Mouse (Mus musculus) C3H10T1/2 (cell line): Measurements from ENCODE around the gene Aldh1l1. TPM values are rescaled to one million over a fixed set of nuclear protein-coding genes. Genes with fewer than 3 reads are reported as not detected.

Experiments used
- polyA plus RNA-seq, 2 experiments: library from polyadenylated mRNA; unstranded; fragments of >200 nt; fragmentation: generic; extraction: Trizol; gene quantifications; one replicate each; pipeline ENCODE4 v1.2.1; 2012; ENCODE audit warnings: missing spikeins in 2 of 2

Aldh1l1 gene
- polyA plus RNA-seq, result under 1 TPM; 0.11 to 0.13 TPM

GRCm38 (mm10) chr6:90486176-90486921 is at the start of gene Aldh1l1:
Gene Aldh1l1, plus strand, starts transcription at chr6:90486427.

GRCm38 (mm10) chr6:90462181-90462706 is 24.0 kb upstream of the Aldh1l1 start, which contains the start of gene Klf15:
Gene Klf15, plus strand, starts transcription at chr6:90462576.

GRCm38 (mm10) chr6:90604533-90605297 is 118.5 kb downstream of the Aldh1l1 start, which contains the start of gene Slc41a3:
Gene Slc41a3, plus strand, starts transcription at chr6:90604725.

Other genes with a start within 250 kb of the Aldh1l1 start
- gene Vmn1r54, start 240.1 kb upstream of the Aldh1l1 start, polyA plus RNA-seq, result not detected
- gene BC048671, start 185.2 kb upstream of the Aldh1l1 start, polyA plus RNA-seq, result not detected
- gene Chst13, start 161.2 kb upstream of the Aldh1l1 start, polyA plus RNA-seq, result under 1 TPM in 1 of 2 experiments, not detected in 1; 0.02 TPM
- under 1 TPM; 0.02 TPM for gene Uroc1, start 153.1 kb upstream of the Aldh1l1 start, polyA plus RNA-seq
- gene Zxdc, start 116.9 kb upstream of the Aldh1l1 start, polyA plus RNA-seq, result 10 to 100 TPM in 1 of 2 experiments, 1 to 10 TPM in 1; 6.0 to 11.1 TPM
- gene Cfap100, start 57.6 kb upstream of the Aldh1l1 start, polyA plus RNA-seq, result under 1 TPM; 0.06 to 0.18 TPM
- gene Klf15, start 23.9 kb upstream of the Aldh1l1 start, polyA plus RNA-seq, result under 1 TPM in 1 of 2 experiments, not detected in 1; 0.06 TPM
- gene Slc41a3, start 118.3 kb downstream of the Aldh1l1 start, polyA plus RNA-seq, result 1 to 10 TPM; 1.9 to 7.8 TPM